ENCODE assay signal across 8 mouse cellular contexts in genomic region chrX:142389581-142390159, GRCm38 (mm10). TPM values are rescaled to one million over a fixed set of nuclear protein-coding genes. Genes with fewer than 3 reads are reported as not detected.
DNase-seq lines count a peak whose midpoint lies in the region; ATAC-seq and TF ChIP-seq lines count a peak whose summit lies in the region.

No protein-coding gene starts in this region.

- H3K9me3 ChIP-seq in MEL (replicated peaks; ENCODE audit: insufficient read depth, low read length) = no peaks in the 10 kb centered on the region
- no peaks in the 10 kb centered on the region for H3K9me3 ChIP-seq in embryonic facial prominence, embryonic 12.5 days
- H3K9me3 ChIP-seq in hindbrain, embryonic 10.5 days = no peaks in the 10 kb centered on the region
- no peaks in the 10 kb centered on the region for H3K9me3 ChIP-seq in limb, embryonic 11.5 days (ENCODE audit: control insufficient read depth, low read length)
- no peaks in the 10 kb centered on the region for H3K9me3 ChIP-seq in midbrain, embryonic 13.5 days
- H3K9me3 ChIP-seq in stomach, embryonic 14.5 days (ENCODE audit: control insufficient read depth, low read depth, low read length) = no peaks in the 10 kb centered on the region

- peak overlapping the region; percentile 94 to 95 for H3K4me3 ChIP-seq in MEL (ENCODE audit: control insufficient read depth in 1 of 2, insufficient read depth in 1 of 2, low read depth in 2 of 2, low read length in 2 of 2)
- peak overlapping the region; percentile 53 for H3K4me3 ChIP-seq in embryonic facial prominence, embryonic 12.5 days
- H3K4me3 ChIP-seq in hindbrain, embryonic 10.5 days = peak overlapping the region; percentile 63
- H3K4me3 ChIP-seq in limb, embryonic 11.5 days (ENCODE audit: low read depth, low read length) = peak overlapping the region; percentile 53
- H3K4me3 ChIP-seq in midbrain, embryonic 13.5 days (replicated peaks) = peak overlapping the region; percentile 58
- peak overlapping the region; percentile 50 for H3K4me3 ChIP-seq in stomach, embryonic 14.5 days (ENCODE audit: low read depth, low read length)

- peak; percentile 5; the same call in 1 of the 2 replicates for ATAC-seq in frontal cortex, adult (ENCODE audit: low TSS enrichment)
- 0 out of 2 replicates have a peak, but pooled peaks have one; percentile 18 for ATAC-seq in embryonic facial prominence, embryonic 12.5 days (ENCODE audit: insufficient number of reproducible peaks, insufficient read depth, low FRiP score, low TSS enrichment)
- peak; percentile 33 for ATAC-seq in limb, embryonic 11.5 days (ENCODE audit: insufficient number of reproducible peaks, low FRiP score, low TSS enrichment, low read depth)
- ATAC-seq in midbrain, embryonic 13.5 days = no peak; the same call in 1 of the 2 replicates
- peak; percentile 3; the same call in 1 of the 2 replicates for ATAC-seq in stomach, embryonic 14.5 days (ENCODE audit: insufficient number of reproducible peaks, insufficient read depth, low FRiP score, low read depth)

- H3K4me1 ChIP-seq in MEL (ENCODE audit: control insufficient read depth in 1 of 2, insufficient read depth in 2 of 2, low read length in 2 of 2) = peaks cover 15 to 16% of the 10 kb centered on the region in 2 experiments
- H3K4me1 ChIP-seq in embryonic facial prominence, embryonic 12.5 days = no peaks in the 10 kb centered on the region
- peaks cover 9% of the 10 kb centered on the region for H3K4me1 ChIP-seq in hindbrain, embryonic 10.5 days (replicated peaks)
- H3K4me1 ChIP-seq in limb, embryonic 11.5 days (ENCODE audit: control insufficient read depth, insufficient read depth, low read length) = no peaks in the 10 kb centered on the region
- peaks cover 3% of the 10 kb centered on the region; the same call in 1 of the 2 replicates for H3K4me1 ChIP-seq in midbrain, embryonic 13.5 days (replicated peaks)
- H3K4me1 ChIP-seq in stomach, embryonic 14.5 days (ENCODE audit: control insufficient read depth, insufficient read depth, low read length) = no peaks in the 10 kb centered on the region

- peak; percentile 28 to 69; a peak in 3 of 4 replicates for TF ChIP-seq EP300 in MEL (IDR thresholded peaks at IDR 0.05; ENCODE audit: low read depth in 1 of 2, low read length in 2 of 2)

- TF ChIP-seq POLR2A in MEL (IDR thresholded peaks at IDR 0.05; ENCODE audit: control insufficient read depth in 1 of 2, insufficient read depth in 1 of 2, low read depth in 1 of 2, low read length in 2 of 2, poor library complexity in 1 of 2) = no peak

- TF ChIP-seq CTCF in MEL (IDR thresholded peaks at IDR 0.05 in 2 of 3, conservative IDR thresholded peaks at IDR 0.05 in 1 of 3; ENCODE audit: control insufficient read depth in 1 of 3, insufficient read depth in 1 of 3, low read depth in 2 of 3, low read length in 3 of 3, poor library complexity in 1 of 3, severe bottlenecking in 1 of 3) = no peak

- TF ChIP-seq RAD21 in MEL (IDR thresholded peaks at IDR 0.05; ENCODE audit: low read depth, low read length) = no peak

- peak overlapping the region; percentile 91 for H3K9ac ChIP-seq in MEL (ENCODE audit: control insufficient read depth, low read depth, low read length, poor library complexity, severe bottlenecking)
- H3K9ac ChIP-seq in embryonic facial prominence, embryonic 12.5 days = peak overlapping the region; percentile 63
- H3K9ac ChIP-seq in limb, embryonic 11.5 days (ENCODE audit: low read length) = peak overlapping the region; percentile 43
- H3K9ac ChIP-seq in midbrain, embryonic 13.5 days (replicated peaks) = peak overlapping the region; percentile 72
- peak overlapping the region; percentile 40; the same call in 1 of the 2 replicates for H3K9ac ChIP-seq in stomach, embryonic 14.5 days (replicated peaks; ENCODE audit: low read depth, low read length)

- H3K36me3 ChIP-seq in MEL (ENCODE audit: control insufficient read depth in 1 of 2, insufficient read depth in 2 of 2, low read length in 2 of 2) = peaks cover 2 to 28% of the 10 kb centered on the region in 2 experiments; a peak in 2 of 4 replicates
- H3K36me3 ChIP-seq in embryonic facial prominence, embryonic 12.5 days = no peaks in the 10 kb centered on the region
- no peaks in the 10 kb centered on the region for H3K36me3 ChIP-seq in hindbrain, embryonic 10.5 days
- no peaks in the 10 kb centered on the region for H3K36me3 ChIP-seq in limb, embryonic 11.5 days (ENCODE audit: control insufficient read depth, insufficient read depth, low read length)
- no peaks in the 10 kb centered on the region for H3K36me3 ChIP-seq in midbrain, embryonic 13.5 days
- no peaks in the 10 kb centered on the region for H3K36me3 ChIP-seq in stomach, embryonic 14.5 days (ENCODE audit: control insufficient read depth, insufficient read depth, low read length)

- WGBS in embryonic facial prominence, embryonic 12.5 days = 21% methylated on average over 22 of the region's 22 CpGs
- WGBS in hindbrain, embryonic 10.5 days = 21% methylated on average over 22 of the region's 22 CpGs
- 20% methylated on average over 22 of the region's 22 CpGs for WGBS in limb, embryonic 11.5 days
- 26% methylated on average over 22 of the region's 22 CpGs for WGBS in midbrain, embryonic 13.5 days
- 25% methylated on average over 22 of the region's 22 CpGs for WGBS in stomach, embryonic 14.5 days

- H3K27me3 ChIP-seq in MEL (ENCODE audit: control insufficient read depth in 1 of 2, insufficient read depth in 2 of 2, low read length in 2 of 2) = no peaks in the 10 kb centered on the region
- peaks cover 13% of the 10 kb centered on the region; the same call in 1 of the 2 replicates for H3K27me3 ChIP-seq in embryonic facial prominence, embryonic 12.5 days
- H3K27me3 ChIP-seq in hindbrain, embryonic 10.5 days (ENCODE audit: insufficient read depth, poor library complexity, severe bottlenecking) = peaks cover 27% of the 10 kb centered on the region
- H3K27me3 ChIP-seq in limb, embryonic 11.5 days (ENCODE audit: control insufficient read depth, insufficient read depth, low read length) = peaks cover 10% of the 10 kb centered on the region
- peaks cover 13% of the 10 kb centered on the region; the same call in 1 of the 2 replicates for H3K27me3 ChIP-seq in midbrain, embryonic 13.5 days
- H3K27me3 ChIP-seq in stomach, embryonic 14.5 days (ENCODE audit: control insufficient read depth, insufficient read depth, low read length) = no peaks in the 10 kb centered on the region

- peak overlapping the region; percentile 51 for H3K4me2 ChIP-seq in embryonic facial prominence, embryonic 12.5 days (replicated peaks)
- peak overlapping the region; percentile 50 for H3K4me2 ChIP-seq in limb, embryonic 11.5 days (ENCODE audit: low read depth, severe bottlenecking)
- peak overlapping the region; percentile 55 for H3K4me2 ChIP-seq in midbrain, embryonic 13.5 days (replicated peaks)
- H3K4me2 ChIP-seq in stomach, embryonic 14.5 days (replicated peaks; ENCODE audit: low read depth, low read length) = peak overlapping the region; percentile 50

- DNase-seq in frontal cortex, adult 2 months (ENCODE audit: extremely low spot score in 1 of 2, low spot score in 1 of 2) = no peak
- DNase-seq in MEL (ENCODE audit: low read depth, low spot score) = peak; percentile 83
- peak; percentile 30 for DNase-seq in hindbrain, embryonic 10.5 days (ENCODE audit: low spot score)
- peak; percentile 28 for DNase-seq in limb, embryonic 11.5 days (ENCODE audit: low spot score)

- peak overlapping the region; percentile 73 for H3K27ac ChIP-seq in MEL (ENCODE audit: control insufficient read depth, low read depth, low read length)
- H3K27ac ChIP-seq in embryonic facial prominence, embryonic 12.5 days = peak overlapping the region; percentile 83
- peak overlapping the region; percentile 92 for H3K27ac ChIP-seq in hindbrain, embryonic 10.5 days
- 0 out of 2 replicates have a peak overlapping the region, but pooled peaks have one; percentile 39 for H3K27ac ChIP-seq in limb, embryonic 11.5 days (replicated peaks; ENCODE audit: low read depth, low read length)
- H3K27ac ChIP-seq in midbrain, embryonic 13.5 days = peak overlapping the region; percentile 84
- H3K27ac ChIP-seq in stomach, embryonic 14.5 days (ENCODE audit: low read length) = peak overlapping the region; percentile 63; the same call in 1 of the 2 replicates

- peaks cover 38% of the 10 kb centered on the region for H3K79me2 ChIP-seq in MEL (ENCODE audit: control insufficient read depth, insufficient read depth, low read length, poor library complexity)

TF ChIP-seq in MEL, 35 proteins besides CTCF, POLR2A, EP300 and RAD21 (continues in another document):
- no peak for TF ChIP-seq ZMIZ1 (IDR thresholded peaks at IDR 0.05; ENCODE audit: low read depth, low read length)
- TF ChIP-seq ELF1 (IDR thresholded peaks at IDR 0.05; ENCODE audit: low read depth, low read length) = peak; percentile 55; the same call in 1 of the 2 replicates
- TF ChIP-seq SMC3 (IDR thresholded peaks at IDR 0.05; ENCODE audit: low read depth, low read length) = no peak
- peak; percentile 69 for TF ChIP-seq TBP (IDR thresholded peaks at IDR 0.05; ENCODE audit: low read depth, low read length)
- TF ChIP-seq GATA1 (IDR thresholded peaks at IDR 0.05; ENCODE audit: low read depth, low read length) = peak; percentile 96
- peak; percentile 55 for TF ChIP-seq HCFC1 (IDR thresholded peaks at IDR 0.05; ENCODE audit: low read depth, low read length)
- TF ChIP-seq ETS1 (IDR thresholded peaks at IDR 0.05; ENCODE audit: low read depth, low read length) = peak; percentile 74
- no peak for TF ChIP-seq USF2 (IDR thresholded peaks at IDR 0.05; ENCODE audit: borderline replicate concordance in 1 of 2, insufficient read depth in 1 of 2, low read depth in 1 of 2, low read length in 2 of 2)
- TF ChIP-seq MYC (IDR thresholded peaks at IDR 0.05; ENCODE audit: low read depth, low read length) = 0 out of 2 replicates have a peak, but pooled peaks have one; percentile 60
- no peak for TF ChIP-seq BHLHE40 (IDR thresholded peaks at IDR 0.05; ENCODE audit: borderline replicate concordance, low read depth, low read length)
- TF ChIP-seq RCOR1 (IDR thresholded peaks at IDR 0.05; ENCODE audit: low read depth, low read length) = peak; percentile 52
- peak; percentile 75 for TF ChIP-seq SIN3A (IDR thresholded peaks at IDR 0.05; ENCODE audit: low read length)
- TF ChIP-seq KAT2A (conservative IDR thresholded peaks at IDR 0.05; ENCODE audit: low read depth, low read length) = no peak

RNA-seq across cellular contexts. Expression of gene Acsl4, which starts 0.7 kb away (rescaled TPM):
- polyA plus RNA-seq in frontal cortex, adult 2 months (2012; rRNA removed) = 23.8 and 28.9 TPM in 2 replicates
- 17.7 and 24.2 TPM in 2 replicates for total RNA-seq in MEL (2012; rRNA removed)
- polyA plus RNA-seq in MEL (2012; ENCODE audit: insufficient read depth in 1 of 2, insufficient read length in 2 of 2, low read depth in 1 of 2, low replicate concordance in 2 of 2, missing spikeins in 1 of 2) = 100 to 1,000 TPM in 1 of 2 experiments, 10 to 100 TPM in 1; 17.1 to 100 TPM
- polyA plus RNA-seq in embryonic facial prominence, embryonic 12.5 days (2016; fragmentation: Nextera tagmentation; extraction: Ambion mirVana) = 11.0 and 12.9 TPM in 2 replicates
- 19.4 and 23.5 TPM in 2 replicates for polyA plus RNA-seq in hindbrain, embryonic 10.5 days (2016; fragmentation: Nextera tagmentation; extraction: Ambion mirVana)
- polyA plus RNA-seq in limb, embryonic 11.5 days (2014; fragmentation: Nextera tagmentation; extraction: Ambion mirVana) = 13.6 and 13.8 TPM in 2 replicates
- 15.3 and 18.2 TPM in 2 replicates for polyA plus RNA-seq in midbrain, embryonic 13.5 days (2015; fragmentation: Nextera tagmentation; extraction: Ambion mirVana)
- 11.9 and 15.5 TPM in 2 replicates for polyA plus RNA-seq in stomach, embryonic 14.5 days (2014; fragmentation: Nextera tagmentation; extraction: Ambion mirVana)

Comparison
In these comparisons a context has a peak if more than half of its experiments do, and no peak if none do; other contexts are left out.
1. DNase-seq: peak in MEL (single experiment), hindbrain, embryonic 10.5 days (single experiment) and limb, embryonic 11.5 days (single experiment); none in frontal cortex, adult 2 months (0 of 2).
2. H3K27ac ChIP-seq: peak in every context shown above with its lines; median percentile 92 in hindbrain, embryonic 10.5 days; 84 in midbrain, embryonic 13.5 days; 83 in embryonic facial prominence, embryonic 12.5 days; 73 in MEL; 63 in stomach, embryonic 14.5 days; 39 in limb, embryonic 11.5 days.
3. H3K9ac ChIP-seq: peak in every context shown above with its lines; median percentile 91 in MEL; 72 in midbrain, embryonic 13.5 days; 63 in embryonic facial prominence, embryonic 12.5 days; 43 in limb, embryonic 11.5 days; 40 in stomach, embryonic 14.5 days.
4. Peak in every context shown above with its lines, with median percentiles within 50 percentile points of each other: H3K4me3 ChIP-seq and H3K4me2 ChIP-seq.